Mouse (Mus musculus) bone marrow macrophage, adult 2 months (primary cell): ENCODE data around the gene Inpp5e. TPM values are rescaled to one million over a fixed set of nuclear protein-coding genes. Genes with fewer than 3 reads are reported as not detected.

Experiments
- H3K27ac ChIP-seq: 2 replicates; pipeline ENCODE4 v1.5.1; 2012; ENCODE audit warnings: low read depth, low read length; ENCODE audit not compliant: insufficient read depth
- H3K4me1 ChIP-seq: 2 replicates; pipeline ENCODE4 v1.6.1; 2012; ENCODE audit warnings: low read length; ENCODE audit not compliant: control insufficient read depth, insufficient read depth
- H3K4me3 ChIP-seq: 2 replicates; pipeline ENCODE4 v1.5.1; 2012; ENCODE audit warnings: mild to moderate bottlenecking, low read length, moderate library complexity; ENCODE audit not compliant: insufficient read depth
- CTCF ChIP-seq: IDR thresholded peaks from 2 replicates; pipeline ENCODE4 v1.5.1; 2012; ENCODE audit warnings: low read depth, mild to moderate bottlenecking, low read length, moderate library complexity
- POLR2A ChIP-seq: IDR thresholded peaks from 2 replicates; pipeline ENCODE4 v1.6.1; 2012; ENCODE audit warnings: mild to moderate bottlenecking, low read depth, low read length, borderline replicate concordance
- polyA plus RNA-seq: library from polyadenylated mRNA; stranded (reverse); fragments of >200 nt; gene quantifications from 2 replicates; pipeline ENCODE4 v1.2.4, GENCODE M21; 2012; ENCODE audit not compliant: missing spikeins, insufficient read depth, insufficient read length

The Inpp5e gene
- polyA plus RNA-seq, 1 experiment, result 19.0 TPM

- peaks cover 26% of the 10 kb centered on the region for H3K4me1 ChIP-seq
- no peak overlapping the region for H3K27ac ChIP-seq
- no peak overlapping the region for H3K4me3 ChIP-seq
- TF ChIP-seq CTCF, result no peak
These were observed 55.7 kb downstream of the Inpp5e start for GRCm38 (mm10) chr2:26353066-26353980.

- Histone ChIP-seq H3K4me1 (peaks cover 28% of the 10 kb centered on the region), H3K27ac (no peak overlapping the region)
- TF ChIP-seq POLR2A, result no peak
- no peak for TF ChIP-seq CTCF
These were observed 56.6 kb downstream of the Inpp5e start for GRCm38 (mm10) chr2:26352291-26352910.

GRCm38 (mm10) chr2:26351358-26352290 lies 57.4 kb downstream of the Inpp5e start, which contains the start of gene Dnlz:
Gene Dnlz, minus strand, starts transcription at chr2:26352110.
- peak; percentile 37 for TF ChIP-seq CTCF
- 0 out of 2 replicates have a peak, but pooled peaks have one; percentile 4 for TF ChIP-seq POLR2A
- Histone ChIP-seq H3K4me1 (peaks cover 21% of the 10 kb centered on the region), H3K4me3 (peak within 1 kb of the TSS; percentile 85), H3K27ac (peak within 1 kb of the TSS; percentile 54)

More at GRCm38 (mm10) chr2:26352291-26352910, 56.6 kb downstream of the Inpp5e start:
- H3K4me3 ChIP-seq, result peak overlapping the region; percentile 85

GRCm38 (mm10) chr2:26348241-26348640 lies 60.8 kb downstream of the Inpp5e start:
- TF ChIP-seq POLR2A (no peak), CTCF (no peak)
- no peak overlapping the region for H3K27ac ChIP-seq

More at GRCm38 (mm10) chr2:26348241-26348640, 60.8 kb downstream of the Inpp5e start:
- Histone ChIP-seq H3K4me1 (peaks cover 19% of the 10 kb centered on the region), H3K4me3 (no peak overlapping the region)

Other genes with a start within 250 kb of the Inpp5e start
- gene Lhx3, start 200.9 kb downstream of the Inpp5e start, polyA plus RNA-seq, result not detected in 2 replicates
- 4.2 and 5.6 TPM in 2 replicates for gene Qsox2, start 171.7 kb downstream of the Inpp5e start, polyA plus RNA-seq
- not detected in 2 replicates for gene Ccdc187, start 114.6 kb downstream of the Inpp5e start, polyA plus RNA-seq
- gene Gpsm1, start 93.7 kb downstream of the Inpp5e start, polyA plus RNA-seq, result 5.3 and 5.5 TPM in 2 replicates
- gene Dnlz, start 57.1 kb downstream of the Inpp5e start, polyA plus RNA-seq, result 11.9 and 12.5 TPM in 2 replicates
- gene Card9, start 48.3 kb downstream of the Inpp5e start, polyA plus RNA-seq, result 72.6 and 76.8 TPM in 2 replicates
- 16.3 and 18.3 TPM in 2 replicates for gene Snapc4, start 28.6 kb downstream of the Inpp5e start, polyA plus RNA-seq
- 61.5 and 70.4 TPM in 2 replicates for gene Entr1, start 19.9 kb downstream of the Inpp5e start, polyA plus RNA-seq
- gene Pmpca, start 19.9 kb downstream of the Inpp5e start, polyA plus RNA-seq, result 38.5 and 51.6 TPM in 2 replicates
- 26.4 and 41.7 TPM in 2 replicates for gene Sec16a, start 36.0 kb upstream of the Inpp5e start, polyA plus RNA-seq
- gene Notch1, start 107.5 kb upstream of the Inpp5e start, polyA plus RNA-seq, result 27.6 and 36.4 TPM in 2 replicates
- gene Egfl7, start 170.8 kb upstream of the Inpp5e start, polyA plus RNA-seq, result 1.5 TPM in 1 of 2 replicates, not detected in the other
- not detected in 2 replicates for gene Gm20532, start 177.4 kb upstream of the Inpp5e start, polyA plus RNA-seq
- gene Agpat2, start 195.2 kb upstream of the Inpp5e start, polyA plus RNA-seq, result 35.3 and 38.5 TPM in 2 replicates
- not detected in 2 replicates for gene Fam69b, start 219.3 kb upstream of the Inpp5e start, polyA plus RNA-seq